Mouse (Mus musculus) CH12.LX (cell line): ENCODE results near the gene Ciz1.

Experiments
- CTCF ChIP-seq, 2 experiments: IDR thresholded peaks in 1 of 2; conservative IDR thresholded peaks in 1 of 2; 2 replicates each; pipeline ENCODE4 v1.5.1; 2011 to 2012; ENCODE audit warnings: low read depth in 2 of 2, low read length in 2 of 2, improper control_type of control experiment in 1 of 2, inconsistent platforms in 1 of 2, mild to moderate bottlenecking in 1 of 2, moderate library complexity in 1 of 2
- ETS1 ChIP-seq: conservative IDR thresholded peaks from 2 replicates; pipeline ENCODE4 v1.6.1; 2012; ENCODE audit warnings: low read depth, mild to moderate bottlenecking, inconsistent platforms, low read length, improper control_type of control experiment, moderate library complexity
- KAT2A ChIP-seq: IDR thresholded peaks from 2 replicates; pipeline ENCODE4 v1.6.1; 2012; ENCODE audit warnings: low read length, improper control_type of control experiment, inconsistent platforms; ENCODE audit not compliant: insufficient replicate concordance
- MAFK ChIP-seq: IDR thresholded peaks from 2 replicates; pipeline ENCODE4 v1.6.1; 2011; ENCODE audit warnings: low read length, improper control_type of control experiment; ENCODE audit not compliant: insufficient replicate concordance
- MAX ChIP-seq: IDR thresholded peaks from 2 replicates; pipeline ENCODE4 v1.6.1; 2011; ENCODE audit warnings: low read length, improper control_type of control experiment
- POLR2A ChIP-seq: IDR thresholded peaks from 2 replicates; pipeline ENCODE4 v1.6.1; 2011; ENCODE audit warnings: low read depth, mild to moderate bottlenecking, improper control_type of control experiment, low read length
- RCOR1 ChIP-seq: conservative IDR thresholded peaks from 2 replicates; pipeline ENCODE4 v1.6.1; 2012; ENCODE audit warnings: low read depth, mild to moderate bottlenecking, inconsistent platforms, low read length, improper control_type of control experiment
- TCF12 ChIP-seq: IDR thresholded peaks from 2 replicates; pipeline ENCODE4 v1.6.1; 2014; ENCODE audit warnings: low read depth, mild to moderate bottlenecking, inconsistent platforms, low read length, improper control_type of control experiment
- USF1 ChIP-seq: IDR thresholded peaks from 2 replicates; pipeline ENCODE4 v1.6.1; 2014; ENCODE audit warnings: low read depth, mild to moderate bottlenecking, inconsistent platforms, low read length, improper control_type of control experiment
- USF2 ChIP-seq: conservative IDR thresholded peaks from 2 replicates; pipeline ENCODE4 v1.6.1; 2011; ENCODE audit warnings: low read depth, low read length, improper control_type of control experiment

GRCm38 (mm10) chr2:32408429-32409424, 56.6 kb downstream of the Ciz1 start:
- TF ChIP-seq CTCF (conservative IDR thresholded peaks at IDR 0.05 in 1 of 2, IDR thresholded peaks at IDR 0.05 in 1 of 2; ENCODE audit: low read depth in 2 of 2, low read length in 2 of 2) (no peak), KAT2A (no peak), MAX (no peak), MAFK (no peak), RCOR1 (no peak), ETS1 (no peak), POLR2A (no peak), USF1 (no peak), USF2 (no peak), TCF12 (no peak)
